Mouse (Mus musculus): ENCODE data around the gene Saa3. TPM values are rescaled to one million over a fixed set of nuclear protein-coding genes. Genes with fewer than 3 reads are reported as not detected.

Gene Saa3
- polyA plus RNA-seq, 1 experiment, result 8.5 TPM

DNA sequence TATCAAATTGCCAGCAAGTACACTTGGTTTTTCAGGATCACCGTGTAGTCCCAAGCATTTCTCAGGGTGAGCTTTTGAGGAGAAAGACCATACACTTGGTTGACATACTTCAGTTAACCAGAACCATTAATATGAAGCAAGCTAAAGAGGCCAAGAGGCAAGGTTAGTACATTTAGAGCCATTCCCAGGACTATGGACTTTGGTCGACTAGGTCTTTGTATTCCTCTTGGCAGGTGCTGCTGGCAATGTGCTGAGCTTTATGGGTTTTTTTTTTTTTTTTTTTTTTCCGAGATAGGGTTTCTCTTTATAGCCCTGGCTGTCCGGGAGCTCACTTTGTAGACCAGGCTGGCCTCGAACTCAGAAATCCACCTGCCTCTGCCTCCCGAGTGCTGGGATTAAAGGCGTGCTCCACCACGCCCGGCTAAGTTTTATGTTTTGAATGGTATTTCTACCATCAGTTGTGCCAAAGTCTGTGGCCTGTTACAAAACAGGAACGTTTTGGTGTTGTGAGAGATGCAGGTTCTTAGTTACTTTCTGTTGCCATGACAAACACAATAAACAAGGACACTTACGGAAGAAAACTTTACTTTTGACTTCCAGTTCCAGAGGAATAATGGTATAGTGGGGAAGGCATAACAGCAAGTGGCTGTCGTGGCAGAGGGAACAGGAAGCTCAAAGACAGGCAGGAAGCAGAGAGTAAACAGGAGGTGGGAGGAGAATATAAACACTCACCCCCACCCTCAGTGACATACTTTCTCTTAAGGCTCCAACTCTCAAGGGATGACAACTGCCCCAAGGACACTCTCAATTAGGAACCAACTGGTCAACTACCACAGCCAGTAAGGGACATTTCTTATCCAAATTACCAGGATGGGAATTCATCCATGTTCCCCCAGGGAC is 23.3 kb upstream of the Saa3 start:
- H3K4me1 ChIP-seq (ENCODE audit: control insufficient read depth, insufficient read depth, low read length), result no peaks in the 10 kb centered on the region; the same call in 1 of the 2 replicates
- H3K4me3 ChIP-seq (replicated peaks; ENCODE audit: control insufficient read depth, low read depth, low read length), result no peak overlapping the region
- TF ChIP-seq POLR2A (IDR thresholded peaks at IDR 0.05; ENCODE audit: borderline replicate concordance, control insufficient read depth, low read depth, low read length), result no peak
- TF ChIP-seq CTCF (IDR thresholded peaks at IDR 0.05; ENCODE audit: control insufficient read depth, insufficient read depth, low read length), result no peak
- WGBS, result 71% methylated on average over 12 of the region's 12 CpGs
- no peak overlapping the region for H3K27ac ChIP-seq (ENCODE audit: control insufficient read depth, insufficient read depth, low read depth, low read length, poor library complexity)

DNA sequence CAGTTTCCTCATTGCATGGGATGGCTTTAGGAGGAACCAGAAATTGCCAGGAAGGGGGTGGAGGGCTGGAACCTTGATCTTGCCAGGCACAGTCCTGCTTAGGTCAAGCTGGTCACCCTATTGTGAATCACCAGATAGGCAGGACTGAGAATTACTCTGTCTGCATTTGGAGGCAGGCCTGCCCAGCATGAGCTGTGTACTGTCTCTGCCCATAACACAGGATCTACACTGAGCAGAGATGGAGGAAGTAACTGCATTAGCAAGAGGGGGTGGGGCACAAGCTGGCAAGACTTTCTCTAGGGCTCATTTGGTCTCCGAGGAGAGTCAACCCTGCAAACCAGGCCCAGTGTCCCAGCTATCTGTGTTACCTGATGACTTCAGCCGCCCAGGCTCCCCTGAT is 19.5 kb upstream of the Saa3 start:
- WGBS, result 46% methylated on average over 2 of the region's 2 CpGs
- H3K4me1 ChIP-seq (ENCODE audit: control insufficient read depth, insufficient read depth, low read length), result no peaks in the 10 kb centered on the region; the same call in 1 of the 2 replicates
- TF ChIP-seq POLR2A (IDR thresholded peaks at IDR 0.05; ENCODE audit: borderline replicate concordance, control insufficient read depth, low read depth, low read length), result no peak
- TF ChIP-seq CTCF (IDR thresholded peaks at IDR 0.05; ENCODE audit: control insufficient read depth, insufficient read depth, low read length), result no peak
- H3K27ac ChIP-seq (ENCODE audit: control insufficient read depth, insufficient read depth, low read depth, low read length, poor library complexity), result no peak overlapping the region
- H3K4me3 ChIP-seq (replicated peaks; ENCODE audit: control insufficient read depth, low read depth, low read length), result no peak overlapping the region

DNA sequence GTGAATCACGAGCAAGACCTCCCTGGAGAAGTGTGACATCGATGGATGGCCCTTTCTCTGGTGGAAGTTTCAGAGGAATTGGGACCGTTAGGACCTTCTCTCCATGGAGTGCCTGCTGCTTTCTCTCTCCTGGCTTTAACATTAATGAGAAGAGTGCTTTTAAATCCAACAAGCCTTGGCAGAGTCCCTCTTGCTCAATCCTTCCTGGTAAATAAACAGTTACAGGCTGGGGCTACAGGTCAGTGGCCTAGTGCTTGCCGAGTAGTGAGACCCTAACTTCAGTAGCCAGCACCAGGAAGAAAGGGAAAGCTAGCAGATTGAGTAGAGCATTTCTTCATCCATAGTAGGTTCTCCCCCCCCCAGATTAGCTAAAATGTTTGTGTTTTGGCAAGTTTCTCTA is 17.0 kb upstream of the Saa3 start, which contains the start of gene Saa4:
Gene Saa4 (minus strand): TSS at position 146 of the 400 bp plus-strand sequence.
- Histone ChIP-seq H3K4me3 (replicated peaks; ENCODE audit: control insufficient read depth, low read depth, low read length) (no peak within 1 kb of the TSS), H3K27ac (ENCODE audit: control insufficient read depth, insufficient read depth, low read depth, low read length, poor library complexity) (no peak within 1 kb of the TSS), H3K4me1 (ENCODE audit: control insufficient read depth, insufficient read depth, low read length) (no peaks in the 10 kb centered on the region; the same call in 1 of the 2 replicates)
- TF ChIP-seq POLR2A (IDR thresholded peaks at IDR 0.05; ENCODE audit: borderline replicate concordance, control insufficient read depth, low read depth, low read length) (no peak), CTCF (IDR thresholded peaks at IDR 0.05; ENCODE audit: control insufficient read depth, insufficient read depth, low read length) (no peak)
- WGBS, result 72% methylated on average over 4 of the region's 4 CpGs

DNA sequence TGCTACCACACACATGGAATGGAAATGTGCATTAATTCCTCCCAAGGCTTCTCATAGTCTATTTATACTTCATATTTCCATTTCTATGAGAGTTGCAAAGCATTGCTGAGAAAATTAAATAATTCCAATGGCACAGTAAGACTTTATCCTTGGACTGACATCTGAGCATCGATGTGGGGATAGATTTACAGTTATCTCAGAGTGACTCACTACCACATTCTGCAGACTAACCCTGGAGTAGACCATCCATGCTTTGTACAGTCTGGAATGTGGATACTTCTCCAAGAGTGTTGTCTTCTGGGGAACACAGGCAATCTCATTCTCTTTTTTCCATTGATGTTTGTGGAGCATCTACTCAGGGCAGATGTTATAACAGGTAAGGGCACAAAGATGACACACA is 12.1 kb upstream of the Saa3 start:
- 78% methylated on average over 1 of the region's 1 CpGs for WGBS
- TF ChIP-seq CTCF (IDR thresholded peaks at IDR 0.05; ENCODE audit: control insufficient read depth, insufficient read depth, low read length) (no peak), POLR2A (IDR thresholded peaks at IDR 0.05; ENCODE audit: borderline replicate concordance, control insufficient read depth, low read depth, low read length) (no peak)
- Histone ChIP-seq H3K4me1 (ENCODE audit: control insufficient read depth, insufficient read depth, low read length) (no peaks in the 10 kb centered on the region), H3K4me3 (replicated peaks; ENCODE audit: control insufficient read depth, low read depth, low read length) (no peak overlapping the region), H3K27ac (ENCODE audit: control insufficient read depth, insufficient read depth, low read depth, low read length, poor library complexity) (no peak overlapping the region)

DNA sequence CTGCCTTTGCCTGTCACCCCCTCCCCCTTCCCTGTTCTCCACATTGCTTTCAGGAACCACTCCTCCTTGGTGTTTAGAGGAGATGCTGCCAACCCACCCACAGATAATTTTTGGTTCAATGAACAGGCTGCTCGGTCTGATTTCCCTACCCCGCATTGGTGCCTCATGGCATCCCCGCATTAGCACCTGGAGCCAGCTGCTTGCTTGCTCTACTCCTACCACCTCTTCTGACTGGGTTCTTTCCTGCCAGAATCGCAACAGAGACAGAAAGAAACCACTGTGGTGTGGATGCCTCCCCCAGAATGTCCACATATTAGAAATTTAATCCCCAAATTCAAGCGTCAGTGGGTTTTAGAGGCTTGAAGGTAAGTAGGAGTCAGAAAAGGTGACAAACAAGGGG is 8.9 kb upstream of the Saa3 start:
- WGBS, result 61% methylated on average over 5 of the region's 5 CpGs
- H3K4me3 ChIP-seq (replicated peaks; ENCODE audit: control insufficient read depth, low read depth, low read length), result no peak overlapping the region
- H3K27ac ChIP-seq (ENCODE audit: control insufficient read depth, insufficient read depth, low read depth, low read length, poor library complexity), result no peak overlapping the region
- no peaks in the 10 kb centered on the region for H3K4me1 ChIP-seq (ENCODE audit: control insufficient read depth, insufficient read depth, low read length)
- TF ChIP-seq POLR2A (IDR thresholded peaks at IDR 0.05; ENCODE audit: borderline replicate concordance, control insufficient read depth, low read depth, low read length) (no peak), CTCF (IDR thresholded peaks at IDR 0.05; ENCODE audit: control insufficient read depth, insufficient read depth, low read length) (no peak)

DNA sequence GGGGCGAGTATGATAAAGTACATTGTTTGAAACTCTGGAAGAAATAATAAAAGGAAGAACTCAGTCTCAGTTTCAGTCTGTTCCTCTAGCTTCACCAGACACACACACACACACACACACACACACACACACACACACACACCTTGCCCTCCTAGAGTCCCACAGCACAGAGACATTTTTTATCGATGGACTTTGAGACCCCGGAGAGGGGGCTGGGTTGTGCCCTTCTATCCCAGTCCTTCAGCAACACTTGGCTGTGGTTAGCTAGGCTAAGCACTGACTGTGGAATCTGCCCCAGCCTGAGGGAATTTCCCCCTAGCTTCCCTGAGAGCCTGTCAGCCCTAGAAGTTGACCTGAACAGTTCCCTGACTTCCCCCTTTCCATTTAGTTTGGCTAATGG is 8.3 kb upstream of the Saa3 start:
- H3K4me1 ChIP-seq (ENCODE audit: control insufficient read depth, insufficient read depth, low read length), result no peaks in the 10 kb centered on the region
- TF ChIP-seq POLR2A (IDR thresholded peaks at IDR 0.05; ENCODE audit: borderline replicate concordance, control insufficient read depth, low read depth, low read length) (no peak), CTCF (IDR thresholded peaks at IDR 0.05; ENCODE audit: control insufficient read depth, insufficient read depth, low read length) (no peak)
- no peak overlapping the region for H3K4me3 ChIP-seq (replicated peaks; ENCODE audit: control insufficient read depth, low read depth, low read length)
- H3K27ac ChIP-seq (ENCODE audit: control insufficient read depth, insufficient read depth, low read depth, low read length, poor library complexity), result no peak overlapping the region
- 62% methylated on average over 3 of the region's 3 CpGs for WGBS

DNA sequence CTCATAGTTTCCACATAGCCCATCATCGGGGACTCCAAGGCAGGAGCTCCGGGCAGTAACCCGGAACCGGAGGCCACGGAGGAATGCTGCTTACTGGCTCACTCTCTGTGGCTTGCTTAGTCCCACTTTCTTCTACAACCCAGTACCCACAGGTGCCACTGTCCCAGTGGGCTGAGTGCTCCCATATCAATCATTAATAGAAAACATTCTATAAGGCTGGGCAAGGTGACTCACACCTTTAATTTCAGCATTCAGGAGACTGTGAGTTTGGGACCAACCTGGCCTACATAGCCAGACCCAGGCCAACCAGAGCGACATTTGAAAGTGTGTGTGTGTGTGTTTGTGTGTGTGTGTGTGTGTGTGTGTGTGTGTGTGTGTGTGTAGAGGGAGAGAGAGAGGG is 7.9 kb upstream of the Saa3 start:
- Histone ChIP-seq H3K4me3 (replicated peaks; ENCODE audit: control insufficient read depth, low read depth, low read length) (no peak overlapping the region), H3K27ac (ENCODE audit: control insufficient read depth, insufficient read depth, low read depth, low read length, poor library complexity) (no peak overlapping the region), H3K4me1 (ENCODE audit: control insufficient read depth, insufficient read depth, low read length) (no peaks in the 10 kb centered on the region)
- TF ChIP-seq CTCF (IDR thresholded peaks at IDR 0.05; ENCODE audit: control insufficient read depth, insufficient read depth, low read length) (no peak), POLR2A (IDR thresholded peaks at IDR 0.05; ENCODE audit: borderline replicate concordance, control insufficient read depth, low read depth, low read length) (no peak)
- WGBS, result 86% methylated on average over 6 of the region's 6 CpGs

DNA sequence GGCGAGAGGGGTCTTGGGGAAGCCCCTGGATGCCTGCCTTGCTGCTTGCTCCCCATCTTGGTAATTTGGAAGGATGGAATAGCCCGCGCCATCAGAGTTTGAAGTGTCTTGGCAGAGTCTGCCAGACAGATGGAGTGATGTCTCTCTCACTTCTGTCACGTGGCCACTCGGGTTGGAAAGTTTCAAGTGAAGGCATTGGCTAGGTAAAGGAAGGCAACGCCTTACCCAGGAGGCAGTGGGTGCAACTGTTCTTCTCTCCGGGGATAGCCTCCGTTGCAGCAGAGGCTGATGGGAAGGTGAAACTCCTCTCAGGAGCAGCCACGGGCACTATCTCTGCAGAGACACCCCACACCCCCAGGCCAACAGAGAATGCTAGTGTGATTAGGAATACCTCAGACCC is 5.0 kb upstream of the Saa3 start:
- Histone ChIP-seq H3K4me3 (replicated peaks; ENCODE audit: control insufficient read depth, low read depth, low read length) (no peak overlapping the region), H3K27ac (ENCODE audit: control insufficient read depth, insufficient read depth, low read depth, low read length, poor library complexity) (no peak overlapping the region; the same call in 1 of the 2 replicates), H3K4me1 (ENCODE audit: control insufficient read depth, insufficient read depth, low read length) (no peaks in the 10 kb centered on the region; the same call in 1 of the 2 replicates)
- 67% methylated on average over 9 of the region's 9 CpGs for WGBS
- TF ChIP-seq CTCF (IDR thresholded peaks at IDR 0.05; ENCODE audit: control insufficient read depth, insufficient read depth, low read length) (no peak), POLR2A (IDR thresholded peaks at IDR 0.05; ENCODE audit: borderline replicate concordance, control insufficient read depth, low read depth, low read length) (no peak)

Measured in bone marrow, adult 2 months (tissue).